Mouse (Mus musculus) heart, embryonic 11.5 days (tissue): ENCODE data around the gene Arpc4. TPM values are rescaled to one million over a fixed set of nuclear protein-coding genes. Genes with fewer than 3 reads are reported as not detected.

Experiments used
- ATAC-seq: fragments of 200-750 bp; cut with Nextera tagmentation; replicated peaks from 2 replicates; pipeline ENCODE4 v1.8.0; 2017; ENCODE audit warnings: moderate library complexity; ENCODE audit not compliant: insufficient number of reproducible peaks, low FRiP score, low TSS enrichment
- H3K27ac ChIP-seq: fragments of 300-500 bp; sonication (generic); 2 replicates; pipeline ENCODE4 v1.5.1; 2014; ENCODE audit warnings: mild to moderate bottlenecking, low read depth, low read length
- H3K27me3 ChIP-seq: fragments of 300-500 bp; sonication (generic); 2 replicates; pipeline ENCODE4 v1.6.1; 2014; ENCODE audit warnings: mild to moderate bottlenecking, low read length, mixed read lengths; ENCODE audit not compliant: control insufficient read depth, insufficient read depth
- H3K36me3 ChIP-seq: fragments of 300-500 bp; sonication (generic); 2 replicates; pipeline ENCODE4 v1.6.1; 2014; ENCODE audit warnings: mild to moderate bottlenecking, low read length, moderate library complexity, mixed read lengths; ENCODE audit not compliant: control insufficient read depth, insufficient read depth
- H3K4me1 ChIP-seq: fragments of 300-500 bp; sonication (generic); 2 replicates; pipeline ENCODE4 v1.6.1; 2014; ENCODE audit warnings: low read length; ENCODE audit not compliant: control insufficient read depth, insufficient read depth
- H3K4me2 ChIP-seq: fragments of 300-500 bp; sonication (generic); 2 replicates; pipeline ENCODE4 v1.6.1; 2014; ENCODE audit warnings: mild to moderate bottlenecking, moderate library complexity
- H3K4me3 ChIP-seq: fragments of 300-500 bp; sonication (generic); 2 replicates; pipeline ENCODE4 v1.5.1; 2014; ENCODE audit warnings: low read depth, low read length
- H3K9ac ChIP-seq: fragments of 300-500 bp; sonication (generic); 2 replicates; pipeline ENCODE4 v1.6.1; 2014; ENCODE audit warnings: mild to moderate bottlenecking, low read depth, low read length, moderate library complexity
- H3K9me3 ChIP-seq: fragments of 300-500 bp; sonication (generic); replicated peaks from 2 replicates; pipeline ENCODE4 v1.6.1; 2016; ENCODE audit warnings: low read length; ENCODE audit not compliant: control insufficient read depth
- WGBS: fragments of 180-500 bp; shearing (Covaris S2); extraction: QIAGEN DNeasy Blood & Tissue Kit; methylation state at CpG from one replicate; pipeline ENCODE4 v1.1.7; 2014; ENCODE audit not compliant: insufficient replicate concordance; 5-methylcytosine and 5-hydroxymethylcytosine counted together
- polyA plus RNA-seq: library from polyadenylated mRNA; unstranded; fragments of >200 nt; fragmentation: Nextera tagmentation; extraction: Ambion mirVana; gene quantifications from 2 replicates; pipeline ENCODE4 v1.2.1, GENCODE M21; 2014

Arpc4 gene
- polyA plus RNA-seq, 1 experiment from 2014 or later = 166 TPM

- Histone ChIP-seq H3K4me1 (no peaks in the 10 kb centered on the region), H3K9me3 (no peaks in the 10 kb centered on the region), H3K4me2 (no peak overlapping the region), H3K4me3 (no peak overlapping the region), H3K9ac (no peak overlapping the region), H3K36me3 (no peaks in the 10 kb centered on the region), H3K27ac (no peak overlapping the region), H3K27me3 (no peaks in the 10 kb centered on the region)
- WGBS = 85% methylated on average over 13 of the region's 13 CpGs
- ATAC-seq = no peak
Measured at GRCm38 (mm10) chr6:113402094-113402493, 24.2 kb downstream of the Arpc4 start.

- ATAC-seq = no peak
- H3K27ac ChIP-seq = no peak overlapping the region
Measured at GRCm38 (mm10) chr6:113404649-113405448, 26.9 kb downstream of the Arpc4 start.

GRCm38 (mm10) chr6:113405483-113405882 lies 27.6 kb downstream of the Arpc4 start:
- no peaks in the 10 kb centered on the region for H3K27me3 ChIP-seq

More at GRCm38 (mm10) chr6:113404649-113405448, 26.9 kb downstream of the Arpc4 start:
- no peaks in the 10 kb centered on the region for H3K4me1 ChIP-seq
- H3K4me3 ChIP-seq = no peak overlapping the region
- 70% methylated on average over 12 of the region's 12 CpGs for WGBS
- H3K27me3 ChIP-seq = no peaks in the 10 kb centered on the region
- no peaks in the 10 kb centered on the region for H3K36me3 ChIP-seq
- H3K9me3 ChIP-seq = no peaks in the 10 kb centered on the region
- H3K4me2 ChIP-seq = no peak overlapping the region
- no peak overlapping the region for H3K9ac ChIP-seq

GRCm38 (mm10) chr6:113406683-113407082 lies 28.8 kb downstream of the Arpc4 start:
- H3K27ac ChIP-seq = no peak overlapping the region
- no peak overlapping the region for H3K4me3 ChIP-seq
- H3K4me2 ChIP-seq = no peak overlapping the region
- no peak for ATAC-seq
- H3K4me1 ChIP-seq = no peaks in the 10 kb centered on the region
- H3K27me3 ChIP-seq = no peaks in the 10 kb centered on the region
- no peaks in the 10 kb centered on the region for H3K36me3 ChIP-seq
- H3K9ac ChIP-seq = no peak overlapping the region
- H3K9me3 ChIP-seq = no peaks in the 10 kb centered on the region
- WGBS = 75% methylated on average over 9 of the region's 9 CpGs

More at GRCm38 (mm10) chr6:113405483-113405882, 27.6 kb downstream of the Arpc4 start:
- Histone ChIP-seq H3K27ac (no peak overlapping the region), H3K4me1 (no peaks in the 10 kb centered on the region), H3K9me3 (no peaks in the 10 kb centered on the region), H3K4me2 (no peak overlapping the region), H3K9ac (no peak overlapping the region), H3K4me3 (no peak overlapping the region), H3K36me3 (no peaks in the 10 kb centered on the region)
- ATAC-seq = no peak
- 70% methylated on average over 6 of the region's 6 CpGs for WGBS

- Histone ChIP-seq H3K9ac (no peak overlapping the region), H3K27me3 (no peaks in the 10 kb centered on the region), H3K4me3 (no peak overlapping the region), H3K27ac (no peak overlapping the region), H3K4me1 (no peaks in the 10 kb centered on the region), H3K9me3 (no peaks in the 10 kb centered on the region), H3K36me3 (no peaks in the 10 kb centered on the region), H3K4me2 (no peak overlapping the region)
- WGBS = 70% methylated on average over 1 of the region's 1 CpGs
- ATAC-seq = no peak
Measured at GRCm38 (mm10) chr6:113410001-113410400, 32.1 kb downstream of the Arpc4 start.

- no peak for ATAC-seq
- peaks cover 8% of the 10 kb centered on the region for H3K4me1 ChIP-seq
- no peak overlapping the region for H3K4me2 ChIP-seq
- H3K36me3 ChIP-seq = no peaks in the 10 kb centered on the region
- H3K9ac ChIP-seq = no peak overlapping the region
- no peaks in the 10 kb centered on the region for H3K27me3 ChIP-seq
- no peak overlapping the region for H3K4me3 ChIP-seq
- 84% methylated on average over 5 of the region's 5 CpGs for WGBS
- H3K27ac ChIP-seq = no peak overlapping the region
- no peaks in the 10 kb centered on the region for H3K9me3 ChIP-seq
Measured at GRCm38 (mm10) chr6:113416416-113416815, 38.5 kb downstream of the Arpc4 start.

- H3K9ac ChIP-seq = peak overlapping the region; percentile 84
- H3K27me3 ChIP-seq = no peaks in the 10 kb centered on the region
- peak overlapping the region; percentile 30; the same call in 1 of the 2 replicates for H3K27ac ChIP-seq
- H3K4me3 ChIP-seq = peak overlapping the region; percentile 68
- H3K4me1 ChIP-seq = peaks cover 8% of the 10 kb centered on the region
- no peaks in the 10 kb centered on the region for H3K36me3 ChIP-seq
- whole genome bisulfite sequencing = 17% methylated on average over 16 of the region's 16 CpGs
- peak overlapping the region; percentile 93 for H3K4me2 ChIP-seq
- ATAC-seq = peak; percentile 33
- no peaks in the 10 kb centered on the region for H3K9me3 ChIP-seq
Measured at GRCm38 (mm10) chr6:113418441-113419198, 40.7 kb downstream of the Arpc4 start.

GRCm38 (mm10) chr6:113419199-113419587 lies 41.3 kb downstream of the Arpc4 start, which contains the start of gene Rpusd3:
Gene Rpusd3, minus strand, starts transcription at chr6:113419340.
- Histone ChIP-seq H3K4me1 (peaks cover 8% of the 10 kb centered on the region), H3K36me3 (no peaks in the 10 kb centered on the region), H3K27ac (peak within 1 kb of the TSS; percentile 30; the same call in 1 of the 2 replicates), H3K4me3 (peak within 1 kb of the TSS; percentile 68), H3K9ac (peak within 1 kb of the TSS; percentile 84), H3K27me3 (no peaks in the 10 kb centered on the region), H3K9me3 (no peaks in the 10 kb centered on the region), H3K4me2 (peak within 1 kb of the TSS; percentile 93)
- 2% methylated on average over 25 of the region's 25 CpGs for WGBS
- ATAC-seq = peak; percentile 97
